Comparison of ENCODE assay signal across 19 mouse cellular contexts in the genomic region with DNA sequence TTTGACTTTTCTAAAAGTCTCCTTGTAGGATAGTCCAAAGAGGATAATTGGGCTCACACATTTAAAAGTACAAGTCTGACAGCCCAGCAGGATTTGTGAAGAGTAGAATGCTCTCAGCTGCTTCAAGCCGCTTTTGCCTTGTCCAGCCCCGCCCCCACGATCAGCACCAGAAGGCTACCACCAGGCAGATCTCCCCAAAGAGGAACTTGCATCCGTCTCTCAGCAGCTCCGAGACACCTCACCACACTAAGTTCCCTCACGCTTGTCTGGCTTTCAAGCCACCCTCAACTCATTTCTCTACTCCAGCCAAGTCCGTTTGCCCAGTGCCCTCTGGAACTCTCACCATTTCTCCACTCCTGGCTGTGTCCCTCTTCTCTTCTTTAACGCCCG. TPM values are rescaled to one million over a fixed set of nuclear protein-coding genes. Genes with fewer than 3 reads are reported as not detected.
DNase-seq lines count a peak whose midpoint lies in the region; ATAC-seq and TF ChIP-seq lines count a peak whose summit lies in the region.
"Had no signal": no experiment of that assay in that cellular context is flagged by ENCODE, and none has a peak within 500 bp of the region (broad histone marks: within the 10 kb centered on the region; RNA-seq: fewer than 3 reads in every experiment).

No protein-coding gene starts in this region.

- no peaks in the 10 kb centered on the region for H3K36me3 ChIP-seq in kidney, embryonic 15.5 days
- H3K36me3 ChIP-seq: forebrain, embryonic 10.5 days; limb, embryonic 10.5 days had no signal

- H3K27ac ChIP-seq in kidney, embryonic 15.5 days, result no peak overlapping the region
- H3K27ac ChIP-seq: forebrain, embryonic 10.5 days; limb, embryonic 10.5 days had no signal

- WGBS in kidney, embryonic 15.5 days, result 59% methylated on average over 9 of the region's 9 CpGs

- H3K9me3 ChIP-seq in kidney, embryonic 15.5 days (replicated peaks), result no peaks in the 10 kb centered on the region
- H3K9me3 ChIP-seq: forebrain, embryonic 10.5 days; limb, embryonic 10.5 days had no signal

- in situ Hi-C loops in Patski (cut with MboI; ENCODE audit: low pct_unique_long_range_greater_than_20kb), result no loop called here

- no peak for ATAC-seq in kidney, embryonic 15.5 days (replicated peaks; ENCODE audit: low FRiP score)
- no peak for ATAC-seq in Patski

- H3K27me3 ChIP-seq in kidney, embryonic 15.5 days, result no peaks in the 10 kb centered on the region
- H3K27me3 ChIP-seq in Patski, result peaks cover 4% of the 10 kb centered on the region

- no peak overlapping the region for H3K4me3 ChIP-seq in kidney, embryonic 15.5 days (replicated peaks)
- H3K4me3 ChIP-seq: forebrain, embryonic 10.5 days; limb, embryonic 10.5 days had no signal

- peak; percentile 15 for TF ChIP-seq CTCF in Patski (IDR thresholded peaks at IDR 0.05)

- no peak overlapping the region for H3K4me2 ChIP-seq in kidney, embryonic 15.5 days
- H3K4me2 ChIP-seq: liver, embryonic 11.5 days had no signal

- POLR2A ChIA-PET in Patski (lab: Charles Lee), result interaction anchor here (0.5 kb wide), 1 partner anchor 699 kb away, joined by 8 read pairs; no protein-coding TSS in a partner anchor

- CTCF ChIA-PET in Patski (lab: Charles Lee), result interaction anchor here (1.1 kb wide), 1 partner anchor 13 kb away, joined by 5 read pairs; no protein-coding TSS in a partner anchor

- no peaks in the 10 kb centered on the region for H3K4me1 ChIP-seq in kidney, embryonic 15.5 days
- H3K4me1 ChIP-seq: forebrain, embryonic 10.5 days; limb, embryonic 10.5 days had no signal

- DNase-seq in embryo, embryonic 10.5 days (ENCODE audit: low spot score), result peak; percentile 1
- no peak for DNase-seq in embryo, embryonic 9.5 days (ENCODE audit: extremely low spot score)
- DNase-seq in kidney, postnatal 10 days, result peak; percentile 7
- DNase-seq in Patski (ENCODE audit: low read depth, low spot score), result no peak
- peak; percentile 0 for DNase-seq in induced T-regulatory cell, adult 2 months (ENCODE audit: low read depth)
- DNase-seq in left cerebral cortex, adult 8-10 months (ENCODE audit: low spot score in 2 of 2), result no peak
- DNase-seq in retina, embryonic 14.5 days (ENCODE audit: low spot score), result no peak
- DNase-seq: cerebellum, adult 11-12 months; lung, adult 2 months had no signal

- H3K9ac ChIP-seq in kidney, embryonic 15.5 days, result no peak overlapping the region

RNA-seq across cellular contexts. Expression of gene Dlx5, which starts 33.6 kb away (rescaled TPM):
- polyA plus RNA-seq in kidney, embryonic 15.5 days (2015; fragmentation: Nextera tagmentation; extraction: Ambion mirVana), result 0.35 and 3.4 TPM in 2 replicates
- polyA plus RNA-seq in Patski (2021), result 15.9 TPM
- 10 to 100 TPM in 2 of 4 experiments, 1 to 10 TPM in 2; 8.9 to 11.7 (median 10.0) TPM for total RNA-seq in left cerebral cortex, adult 8-10 months (2022)
- polyA plus RNA-seq: lung, adult 2 months had no signal

RNA-seq across cellular contexts. Expression of gene Sdhaf3, which starts 40.3 kb away (rescaled TPM):
- polyA plus RNA-seq in kidney, embryonic 15.5 days (2015; fragmentation: Nextera tagmentation; extraction: Ambion mirVana), result 5.3 and 5.7 TPM in 2 replicates
- 2.6 TPM for polyA plus RNA-seq in Patski (2021)
- 1 to 10 TPM; 5.1 to 7.4 (median 6.4) TPM for total RNA-seq in left cerebral cortex, adult 8-10 months (2022)

RNA-seq across cellular contexts. Expression of gene Dlx6, which starts 52.4 kb away (rescaled TPM):
- 0.24 TPM in 1 of 2 replicates, not detected in the other for polyA plus RNA-seq in kidney, embryonic 15.5 days (2015; fragmentation: Nextera tagmentation; extraction: Ambion mirVana)
- polyA plus RNA-seq in Patski (2021), result 5.6 TPM
- 10 to 100 TPM; 22.4 to 35.7 (median 24.6) TPM for total RNA-seq in left cerebral cortex, adult 8-10 months (2022)
- total RNA-seq: adrenal gland, adult 18-20 months; gastrocnemius, postnatal 4 days had no signal
- polyA plus RNA-seq: heart, embryonic 14.5 days; intestine, embryonic 16.5 days; kidney, embryonic 16.5 days; liver, embryonic 11.5 days; lung, adult 2 months; neural tube, embryonic 11.5 days had no signal

Comparison
In these comparisons a context has a peak if more than half of its experiments do, and no peak if none do; other contexts are left out.
1. DNase-seq: peak in embryo, embryonic 10.5 days (single experiment), kidney, postnatal 10 days (single experiment) and induced T-regulatory cell, adult 2 months (single experiment); none in embryo, embryonic 9.5 days (single experiment), Patski (single experiment), left cerebral cortex, adult 8-10 months (0 of 2) and retina, embryonic 14.5 days (single experiment).